Mouse (Mus musculus): Measurements from ENCODE around the gene Atp6ap2. TPM values are rescaled to one million over a fixed set of nuclear protein-coding genes. Genes with fewer than 3 reads are reported as not detected.

Atp6ap2 gene
- total RNA-seq, 4 experiments from 2014 or later = 63.5 to 72.0 (median 68.5) TPM

Other genes with a start within 250 kb of the Atp6ap2 start
- 10 to 100 TPM; 28.4 to 33.1 (median 31.2) TPM for gene 1810030O07Rik, start 85.9 kb downstream of the Atp6ap2 start, total RNA-seq (2022)
- 10 to 100 TPM; 21.1 to 27.4 (median 24.6) TPM for gene Med14, start 174.3 kb downstream of the Atp6ap2 start, total RNA-seq (2022)

Data from adrenal gland, adult 8-10 months (tissue).